In genomic region chr4:118445088-118445487, GRCm38 (mm10) we compare ENCODE assay signal across 26 mouse cellular contexts. TPM values are rescaled to one million over a fixed set of nuclear protein-coding genes. Genes with fewer than 3 reads are reported as not detected.
DNase-seq lines count a peak whose midpoint lies in the region; ATAC-seq and TF ChIP-seq lines count a peak whose summit lies in the region.
"Had no signal": no experiment of that assay in that cellular context is flagged by ENCODE, and none has a peak within 500 bp of the region (broad histone marks: within the 10 kb centered on the region; RNA-seq: fewer than 3 reads in every experiment).

No protein-coding gene starts in this region.

- H3K4me3 ChIP-seq in heart, postnatal 0 days (ENCODE audit: low read depth, low read length), result no peak overlapping the region
- peak overlapping the region; percentile 79; the same call in 1 of the 2 replicates for H3K4me3 ChIP-seq in E14TG2a.4 (replicated peaks; ENCODE audit: low read length)
- no peak overlapping the region for H3K4me3 ChIP-seq in stomach, embryonic 16.5 days (replicated peaks; ENCODE audit: low read length)
- no peak overlapping the region for H3K4me3 ChIP-seq in lung, adult 2 months (replicated peaks; ENCODE audit: extremely low read depth, low read depth, low read length)
- H3K4me3 ChIP-seq: hindbrain, embryonic 13.5 days; liver, embryonic 12.5 days; megakaryocyte, embryonic 14.5 days had no signal

- H3K9ac ChIP-seq in heart, postnatal 0 days (replicated peaks; ENCODE audit: low read depth, low read length), result no peak overlapping the region
- no peak overlapping the region for H3K9ac ChIP-seq in stomach, embryonic 16.5 days (ENCODE audit: low read length)
- H3K9ac ChIP-seq: forebrain, embryonic 15.5 days; heart, embryonic 15.5 days; liver, embryonic 12.5 days; liver, postnatal 0 days had no signal

- H3K4me1 ChIP-seq in heart, postnatal 0 days (ENCODE audit: control insufficient read depth, insufficient read depth), result peaks cover 12% of the 10 kb centered on the region; the same call in 1 of the 2 replicates
- H3K4me1 ChIP-seq in E14TG2a.4 (replicated peaks; ENCODE audit: low read depth, low read length), result peaks cover 33% of the 10 kb centered on the region
- peaks cover 11% of the 10 kb centered on the region; the same call in 1 of the 2 replicates for H3K4me1 ChIP-seq in stomach, embryonic 16.5 days (ENCODE audit: control insufficient read depth, insufficient read depth, low read length)
- no peaks in the 10 kb centered on the region for H3K4me1 ChIP-seq in lung, adult 2 months (ENCODE audit: control insufficient read depth, insufficient read depth, low read length)

- H3K9me3 ChIP-seq in heart, postnatal 0 days (replicated peaks; ENCODE audit: control insufficient read depth, low read length), result no peaks in the 10 kb centered on the region
- no peaks in the 10 kb centered on the region for H3K9me3 ChIP-seq in E14TG2a.4 (ENCODE audit: low read length)
- H3K9me3 ChIP-seq in stomach, embryonic 16.5 days (replicated peaks; ENCODE audit: control insufficient read depth, low read length), result no peaks in the 10 kb centered on the region
- H3K9me3 ChIP-seq: forebrain, embryonic 10.5 days; forebrain, embryonic 15.5 days; heart, embryonic 10.5 days; heart, embryonic 15.5 days; hindbrain, embryonic 13.5 days; limb, embryonic 13.5 days; liver, embryonic 12.5 days; megakaryocyte, embryonic 14.5 days had no signal

- H3K4me2 ChIP-seq in heart, postnatal 0 days (ENCODE audit: low read depth, low read length), result no peak overlapping the region
- H3K4me2 ChIP-seq in stomach, embryonic 16.5 days (ENCODE audit: low read depth, low read length), result no peak overlapping the region

- ATAC-seq in heart, postnatal 0 days (ENCODE audit: insufficient read depth, low read depth), result peak; percentile 24; the same call in 1 of the 2 replicates
- ATAC-seq in stomach, embryonic 16.5 days (ENCODE audit: insufficient read depth, low FRiP score), result no peak
- ATAC-seq: CD4-positive, CD25-positive, alpha-beta regulatory T cell, adult 4 months; liver, postnatal 0 days had no signal

- no peak for TF ChIP-seq POLR2A in lung, adult 2 months (IDR thresholded peaks at IDR 0.05; ENCODE audit: borderline replicate concordance, extremely low read depth, low read depth, low read length)

- intact Hi-C loops in heart, postnatal 36 days (cut with DNase I), result loop anchor here (5.0 kb wide), 2 partner anchors 42 to 122 kb away; no protein-coding TSS in a partner anchor

- TF ChIP-seq CTCF in heart, postnatal 0 days (IDR thresholded peaks at IDR 0.05; ENCODE audit: low read depth), result no peak
- TF ChIP-seq CTCF in E14TG2a.4 (conservative IDR thresholded peaks at IDR 0.05; ENCODE audit: low read length), result no peak
- no peak for TF ChIP-seq CTCF in lung, adult 2 months (IDR thresholded peaks at IDR 0.05; ENCODE audit: insufficient read depth, low read length)

- no peak overlapping the region for H3K27ac ChIP-seq in heart, postnatal 0 days (ENCODE audit: low read depth)
- H3K27ac ChIP-seq in stomach, embryonic 16.5 days (ENCODE audit: low read length), result peak overlapping the region; percentile 63
- H3K27ac ChIP-seq: forebrain, embryonic 15.5 days; heart, embryonic 10.5 days; heart, embryonic 15.5 days; hindbrain, embryonic 13.5 days; limb, embryonic 13.5 days; liver, embryonic 12.5 days had no signal

- H3K27me3 ChIP-seq in heart, postnatal 0 days (ENCODE audit: control insufficient read depth, insufficient read depth, low read length), result no peaks in the 10 kb centered on the region
- H3K27me3 ChIP-seq in E14TG2a.4 (ENCODE audit: insufficient read depth, low read length), result peaks cover 32% of the 10 kb centered on the region
- H3K27me3 ChIP-seq in stomach, embryonic 16.5 days (ENCODE audit: control insufficient read depth, insufficient read depth, low read length), result no peaks in the 10 kb centered on the region
- H3K27me3 ChIP-seq: forebrain, embryonic 15.5 days; liver, embryonic 12.5 days; megakaryocyte, embryonic 14.5 days had no signal

- no peaks in the 10 kb centered on the region for H3K36me3 ChIP-seq in heart, postnatal 0 days (replicated peaks; ENCODE audit: control insufficient read depth, insufficient read depth, low read length)
- no peaks in the 10 kb centered on the region for H3K36me3 ChIP-seq in E14TG2a.4 (ENCODE audit: insufficient read depth, low read length)
- H3K36me3 ChIP-seq in stomach, embryonic 16.5 days (ENCODE audit: control insufficient read depth, insufficient read depth, low read length), result no peaks in the 10 kb centered on the region
- H3K36me3 ChIP-seq: forebrain, embryonic 10.5 days; forebrain, embryonic 15.5 days; heart, embryonic 10.5 days; heart, embryonic 15.5 days; hindbrain, embryonic 13.5 days; limb, embryonic 13.5 days; liver, embryonic 12.5 days had no signal

- no peak for DNase-seq in heart, postnatal 0 days (ENCODE audit: low spot score)
- no peak for DNase-seq in heart, postnatal 36 days
- peak; percentile 34 for DNase-seq in ZHBTc4 (ENCODE audit: low read depth, low spot score)
- no peak for DNase-seq in cerebellum, postnatal 4 days (ENCODE audit: low spot score in 2 of 2)
- DNase-seq in lung, adult 2 months, result no peak
- DNase-seq: cerebellum, adult 18-20 months; gastrocnemius, postnatal 10 days; heart, adult 11 months; layer of hippocampus, adult 9-11 months; liver, postnatal 0 days; right cerebral cortex, postnatal 25 days; spleen, adult 18-20 months had no signal

- no peak for TF ChIP-seq EP300 in heart, postnatal 0 days (IDR thresholded peaks at IDR 0.05; ENCODE audit: low read depth)

- WGBS in heart, postnatal 0 days, result 65% methylated on average over 10 of the region's 10 CpGs
- WGBS in stomach, embryonic 16.5 days, result 80% methylated on average over 10 of the region's 10 CpGs
- WGBS in lung, adult 2 months, result 81% methylated on average over 10 of the region's 10 CpGs

RNA-seq across cellular contexts. Expression of gene Cdc20, which starts 7.9 kb away (rescaled TPM):
- 78.4 and 155 TPM in 2 replicates for total RNA-seq in heart, postnatal 0 days (2014; rRNA removed; ENCODE audit: low replicate concordance)
- polyA plus RNA-seq in heart, postnatal 0 days (2015; fragmentation: Nextera tagmentation; extraction: Ambion mirVana), result 57.5 and 57.8 TPM in 2 replicates
- total RNA-seq in heart, postnatal 36 days (2021), result 1 to 10 TPM; 1.8 to 2.4 TPM
- polyA plus RNA-seq in stomach, embryonic 16.5 days (2015; fragmentation: Nextera tagmentation; extraction: Ambion mirVana), result 192 TPM in 2 replicates
- polyA plus RNA-seq in lung, adult 2 months (2012; rRNA removed), result 6.1 and 10.1 TPM in 2 replicates

RNA-seq across cellular contexts. Expression of gene Mpl, which starts 12.2 kb away (rescaled TPM):
- total RNA-seq in heart, postnatal 0 days (2014; rRNA removed; ENCODE audit: low replicate concordance), result 1.5 and 2.2 TPM in 2 replicates
- 0.41 and 0.51 TPM in 2 replicates for polyA plus RNA-seq in heart, postnatal 0 days (2015; fragmentation: Nextera tagmentation; extraction: Ambion mirVana)
- total RNA-seq in heart, postnatal 36 days (2021), result under 1 TPM; 0.16 to 0.17 TPM
- polyA plus RNA-seq in stomach, embryonic 16.5 days (2015; fragmentation: Nextera tagmentation; extraction: Ambion mirVana), result 0.48 and 0.50 TPM in 2 replicates
- 1.1 and 1.8 TPM in 2 replicates for polyA plus RNA-seq in lung, adult 2 months (2012; rRNA removed)
- total RNA-seq: monocyte, adult 5-6 weeks had no signal
- polyA plus RNA-seq: CD4-positive, CD25-positive, alpha-beta regulatory T cell, adult 4 months; midbrain, embryonic 14.5 days; neural tube, embryonic 14.5 days had no signal

RNA-seq across cellular contexts. Expression of gene Elovl1, which starts 17.2 kb away (rescaled TPM):
- 44.4 and 74.3 TPM in 2 replicates for total RNA-seq in heart, postnatal 0 days (2014; rRNA removed; ENCODE audit: low replicate concordance)
- 49.8 and 49.9 TPM in 2 replicates for polyA plus RNA-seq in heart, postnatal 0 days (2015; fragmentation: Nextera tagmentation; extraction: Ambion mirVana)
- total RNA-seq in heart, postnatal 36 days (2021), result 10 to 100 TPM; 18.4 to 22.0 TPM
- 171 and 204 TPM in 2 replicates for polyA plus RNA-seq in stomach, embryonic 16.5 days (2015; fragmentation: Nextera tagmentation; extraction: Ambion mirVana)
- polyA plus RNA-seq in lung, adult 2 months (2012; rRNA removed), result 978 and 1,062 TPM in 2 replicates

RNA-seq across cellular contexts. Expression of gene Med8, which starts 36.0 kb away (rescaled TPM):
- total RNA-seq in heart, postnatal 0 days (2014; rRNA removed; ENCODE audit: low replicate concordance), result 17.3 and 40.2 TPM in 2 replicates
- polyA plus RNA-seq in heart, postnatal 0 days (2015; fragmentation: Nextera tagmentation; extraction: Ambion mirVana), result 56.2 and 58.8 TPM in 2 replicates
- 10 to 100 TPM; 36.7 to 44.2 TPM for total RNA-seq in heart, postnatal 36 days (2021)
- polyA plus RNA-seq in stomach, embryonic 16.5 days (2015; fragmentation: Nextera tagmentation; extraction: Ambion mirVana), result 91.0 and 92.0 TPM in 2 replicates
- 20.8 and 38.4 TPM in 2 replicates for polyA plus RNA-seq in lung, adult 2 months (2012; rRNA removed)

RNA-seq across cellular contexts. Expression of gene Szt2, which starts 36.0 kb away (rescaled TPM):
- total RNA-seq in heart, postnatal 0 days (2014; rRNA removed; ENCODE audit: low replicate concordance), result 15.4 and 23.5 TPM in 2 replicates
- 2.0 and 2.3 TPM in 2 replicates for polyA plus RNA-seq in heart, postnatal 0 days (2015; fragmentation: Nextera tagmentation; extraction: Ambion mirVana)
- total RNA-seq in heart, postnatal 36 days (2021), result 10 to 100 TPM; 11.2 to 12.9 TPM
- polyA plus RNA-seq in stomach, embryonic 16.5 days (2015; fragmentation: Nextera tagmentation; extraction: Ambion mirVana), result 6.7 and 6.8 TPM in 2 replicates
- 48.5 and 54.4 TPM in 2 replicates for polyA plus RNA-seq in lung, adult 2 months (2012; rRNA removed)
